Mouse (Mus musculus): ENCODE data around the gene Tet2. TPM values are rescaled to one million over a fixed set of nuclear protein-coding genes. Genes with fewer than 3 reads are reported as not detected.

The Tet2 gene
- polyA plus RNA-seq, 1 experiment: 2.9 TPM

DNA sequence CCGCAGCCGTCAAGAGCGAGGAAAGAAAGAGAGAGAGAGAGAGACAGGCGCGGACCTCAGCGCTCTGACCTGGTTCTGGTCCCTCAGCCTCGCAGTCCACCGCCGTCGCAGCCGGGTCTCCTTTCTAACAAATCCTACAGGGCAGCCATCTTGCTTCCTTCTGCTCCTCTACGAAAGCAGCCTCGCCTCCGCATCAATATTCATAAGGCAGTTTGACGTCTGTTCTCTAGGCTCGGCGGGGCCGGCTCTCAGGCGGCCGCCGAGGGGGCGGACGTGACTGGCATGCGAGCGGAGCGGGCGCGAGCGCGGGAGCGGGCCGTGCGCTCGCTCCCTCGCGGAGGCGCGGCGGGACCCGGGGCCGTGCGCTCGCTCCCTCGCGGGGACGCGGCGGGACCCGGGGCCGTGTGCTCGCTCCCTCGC lies 798 bp downstream of the Tet2 start:
- Histone ChIP-seq H3K36me3 (ENCODE audit: control insufficient read depth, insufficient read depth) (no peaks in the 10 kb centered on the region), H3ac (ENCODE audit: control insufficient read depth, insufficient read length) (peak overlapping the region; percentile 99), H3K4me3 (peak overlapping the region; percentile 97), H3K79me2 (ENCODE audit: control insufficient read depth, insufficient read depth) (peaks cover 43% of the 10 kb centered on the region), H3K27me3 (ENCODE audit: control insufficient read depth, insufficient read depth, insufficient read length) (no peaks in the 10 kb centered on the region), H3K4me2 (ENCODE audit: low read depth) (no peak overlapping the region)
- TF ChIP-seq REST (IDR thresholded peaks at IDR 0.05; ENCODE audit: insufficient read depth, insufficient read length) (no peak), MYOG (IDR thresholded peaks at IDR 0.05; ENCODE audit: control insufficient read depth in 1 of 3, insufficient read depth in 1 of 3, insufficient read length in 2 of 3, low read depth in 2 of 3) (no peak), TCF3 (IDR thresholded peaks at IDR 0.05; ENCODE audit: insufficient read length, low read depth) (no peak), MYOD1 (IDR thresholded peaks at IDR 0.05; ENCODE audit: control insufficient read depth in 1 of 3, insufficient read length in 2 of 3, low read depth in 2 of 3) (no peak), POLR2AphosphoS2 (IDR thresholded peaks at IDR 0.05; ENCODE audit: insufficient read length, low read depth) (peak; percentile 65), USF1 (IDR thresholded peaks at IDR 0.05; ENCODE audit: low read depth) (no peak), MAX (IDR thresholded peaks at IDR 0.05; ENCODE audit: low read depth) (no peak), CEBPB (IDR thresholded peaks at IDR 0.05; ENCODE audit: insufficient read depth, poor library complexity, severe bottlenecking) (no peak), POLR2A (IDR thresholded peaks at IDR 0.05; ENCODE audit: insufficient read length, low read depth) (peak; percentile 60), SRF (IDR thresholded peaks at IDR 0.05; ENCODE audit: control insufficient read depth, insufficient read length, low read depth) (no peak), E2F4 (IDR thresholded peaks at IDR 0.05; ENCODE audit: insufficient read depth) (no peak), TCF12 (IDR thresholded peaks at IDR 0.05; ENCODE audit: insufficient read depth, poor library complexity, severe bottlenecking) (no peak)

DNA sequence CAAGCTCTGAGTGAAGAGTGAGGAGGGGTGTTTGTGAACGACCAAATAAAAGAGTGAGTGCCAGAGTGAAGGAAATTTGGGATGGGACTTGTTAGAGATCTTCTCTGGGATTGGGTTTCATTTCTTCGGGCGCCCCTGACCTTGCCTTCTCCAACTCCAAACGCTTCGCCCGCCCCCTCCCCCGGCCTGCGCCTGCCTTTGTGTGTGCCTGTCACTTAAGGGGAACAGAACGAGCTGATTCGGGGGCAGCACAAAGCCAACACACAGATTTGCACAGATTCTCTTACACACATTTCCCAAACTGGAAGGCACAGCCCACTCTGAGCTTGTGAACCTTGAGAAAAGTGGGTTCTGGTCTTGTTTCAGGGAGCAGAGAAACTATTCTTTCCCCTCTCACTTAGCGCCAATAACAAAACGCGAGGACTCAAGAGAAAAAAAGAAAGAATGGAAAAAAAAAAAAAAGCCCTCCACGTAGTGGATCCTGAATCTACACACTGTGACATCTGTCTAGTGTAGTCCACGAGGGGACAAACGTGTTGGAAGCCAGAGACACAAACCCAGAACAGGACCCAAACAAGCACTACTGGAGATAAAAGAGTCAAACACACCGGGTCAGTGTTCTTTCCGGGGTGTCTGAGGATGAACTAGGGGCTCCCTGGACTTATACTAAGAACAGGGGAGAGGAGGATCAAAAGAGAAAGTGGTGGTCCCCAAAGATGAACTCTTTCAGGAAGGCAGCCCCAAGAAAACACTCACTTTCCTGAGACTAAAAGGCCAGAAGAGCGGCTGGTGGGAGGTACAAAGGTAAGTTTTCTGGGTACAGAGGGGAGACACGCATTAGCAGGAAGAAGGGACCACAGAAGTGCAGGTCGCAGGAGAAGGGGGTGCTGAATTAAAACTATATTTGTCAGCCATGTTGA lies 1.6 kb downstream of the Tet2 start:
- H3K4me3 ChIP-seq: peak overlapping the region; percentile 97
- H3ac ChIP-seq (ENCODE audit: control insufficient read depth, insufficient read length): peak overlapping the region; percentile 99
- H3K4me2 ChIP-seq (ENCODE audit: low read depth): peak overlapping the region; percentile 96
- peaks cover 49% of the 10 kb centered on the region for H3K79me2 ChIP-seq (ENCODE audit: control insufficient read depth, insufficient read depth)
- no peak for TF ChIP-seq USF1 (IDR thresholded peaks at IDR 0.05; ENCODE audit: low read depth)
- TF ChIP-seq MAX (IDR thresholded peaks at IDR 0.05; ENCODE audit: low read depth): no peak
- TF ChIP-seq SRF (IDR thresholded peaks at IDR 0.05; ENCODE audit: control insufficient read depth, insufficient read length, low read depth): no peak
- no peak for TF ChIP-seq POLR2A (IDR thresholded peaks at IDR 0.05; ENCODE audit: insufficient read length, low read depth)
- no peak for TF ChIP-seq TCF3 (IDR thresholded peaks at IDR 0.05; ENCODE audit: insufficient read length, low read depth)
- no peak for TF ChIP-seq E2F4 (IDR thresholded peaks at IDR 0.05; ENCODE audit: insufficient read depth)
- no peak for TF ChIP-seq TCF12 (IDR thresholded peaks at IDR 0.05; ENCODE audit: insufficient read depth, poor library complexity, severe bottlenecking)
- TF ChIP-seq REST (IDR thresholded peaks at IDR 0.05; ENCODE audit: insufficient read depth, insufficient read length): no peak
- no peak for TF ChIP-seq POLR2AphosphoS2 (IDR thresholded peaks at IDR 0.05; ENCODE audit: insufficient read length, low read depth)
- no peak for TF ChIP-seq CEBPB (IDR thresholded peaks at IDR 0.05; ENCODE audit: insufficient read depth, poor library complexity, severe bottlenecking)
- TF ChIP-seq MYOG (IDR thresholded peaks at IDR 0.05; ENCODE audit: control insufficient read depth in 1 of 3, insufficient read depth in 1 of 3, insufficient read length in 2 of 3, low read depth in 2 of 3): no peak
- no peak for TF ChIP-seq MYOD1 (IDR thresholded peaks at IDR 0.05; ENCODE audit: control insufficient read depth in 1 of 3, insufficient read length in 2 of 3, low read depth in 2 of 3)
- no peaks in the 10 kb centered on the region for H3K27me3 ChIP-seq (ENCODE audit: control insufficient read depth, insufficient read depth, insufficient read length)
- no peaks in the 10 kb centered on the region for H3K36me3 ChIP-seq (ENCODE audit: control insufficient read depth, insufficient read depth)

DNA sequence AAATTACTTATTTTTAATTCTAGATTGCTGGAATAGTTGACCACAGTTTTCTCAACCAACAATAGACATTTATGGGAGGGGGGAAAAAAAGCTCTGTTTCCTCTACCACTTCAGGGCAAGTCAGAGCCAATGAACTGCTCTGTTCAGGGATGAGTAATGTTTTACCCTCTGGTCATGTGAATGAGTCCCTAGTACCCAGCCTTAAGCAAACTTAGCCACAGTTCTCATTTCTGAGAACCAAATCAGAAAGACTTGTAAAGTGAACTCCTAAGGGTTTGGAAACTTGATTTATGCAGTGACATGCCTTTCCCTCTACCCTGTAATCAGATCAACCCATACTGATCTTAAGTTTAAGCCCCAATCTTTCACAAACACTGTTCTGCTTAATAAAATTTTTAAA lies 2.9 kb downstream of the Tet2 start:
- H3K4me3 ChIP-seq: peak overlapping the region; percentile 97
- H3ac ChIP-seq (ENCODE audit: control insufficient read depth, insufficient read length): no peak overlapping the region
- peak; percentile 62 for TF ChIP-seq USF1 (IDR thresholded peaks at IDR 0.05; ENCODE audit: low read depth)
- no peak for TF ChIP-seq POLR2AphosphoS2 (IDR thresholded peaks at IDR 0.05; ENCODE audit: insufficient read length, low read depth)
- no peaks in the 10 kb centered on the region for H3K27me3 ChIP-seq (ENCODE audit: control insufficient read depth, insufficient read depth, insufficient read length)
- H3K36me3 ChIP-seq (ENCODE audit: control insufficient read depth, insufficient read depth): peaks cover 3% of the 10 kb centered on the region
- peak overlapping the region; percentile 96 for H3K4me2 ChIP-seq (ENCODE audit: low read depth)
- H3K79me2 ChIP-seq (ENCODE audit: control insufficient read depth, insufficient read depth): peaks cover 59% of the 10 kb centered on the region

DNA sequence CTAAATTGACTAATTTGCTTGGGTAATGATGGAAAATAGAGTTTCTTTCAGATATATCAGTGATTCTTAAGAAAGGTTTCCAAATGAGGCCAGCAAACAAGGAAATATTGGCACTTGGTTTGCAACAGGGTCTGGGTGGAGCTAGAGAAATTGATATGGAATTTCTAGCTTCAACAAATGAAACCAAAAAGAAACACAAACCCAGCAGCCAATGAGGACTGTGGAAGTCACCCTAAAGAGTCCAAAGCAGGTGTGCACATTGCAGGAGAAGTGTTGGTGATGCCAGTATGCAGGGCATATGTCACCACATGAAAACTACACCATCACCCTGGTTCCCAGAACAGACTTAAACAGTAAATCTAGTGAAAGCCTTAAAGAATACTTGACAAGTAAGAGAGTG lies 3.9 kb downstream of the Tet2 start:
- Histone ChIP-seq H3ac (ENCODE audit: control insufficient read depth, insufficient read length) (no peak overlapping the region), H3K36me3 (ENCODE audit: control insufficient read depth, insufficient read depth) (peaks cover 3% of the 10 kb centered on the region), H3K4me3 (no peak overlapping the region), H3K79me2 (ENCODE audit: control insufficient read depth, insufficient read depth) (peaks cover 69% of the 10 kb centered on the region), H3K27me3 (ENCODE audit: control insufficient read depth, insufficient read depth, insufficient read length) (no peaks in the 10 kb centered on the region), H3K4me2 (ENCODE audit: low read depth) (no peak overlapping the region)
- TF ChIP-seq MAX (IDR thresholded peaks at IDR 0.05; ENCODE audit: low read depth): no peak
- TF ChIP-seq E2F4 (IDR thresholded peaks at IDR 0.05; ENCODE audit: insufficient read depth): no peak
- TF ChIP-seq USF1 (IDR thresholded peaks at IDR 0.05; ENCODE audit: low read depth): no peak
- TF ChIP-seq SRF (IDR thresholded peaks at IDR 0.05; ENCODE audit: control insufficient read depth, insufficient read length, low read depth): no peak
- TF ChIP-seq POLR2AphosphoS2 (IDR thresholded peaks at IDR 0.05; ENCODE audit: insufficient read length, low read depth): no peak
- no peak for TF ChIP-seq POLR2A (IDR thresholded peaks at IDR 0.05; ENCODE audit: insufficient read length, low read depth)
- TF ChIP-seq CEBPB (IDR thresholded peaks at IDR 0.05; ENCODE audit: insufficient read depth, poor library complexity, severe bottlenecking): no peak
- TF ChIP-seq TCF3 (IDR thresholded peaks at IDR 0.05; ENCODE audit: insufficient read length, low read depth): no peak
- TF ChIP-seq MYOD1 (IDR thresholded peaks at IDR 0.05; ENCODE audit: control insufficient read depth in 1 of 3, insufficient read length in 2 of 3, low read depth in 2 of 3): no peak
